Mouse (Mus musculus) cerebellum, adult (tissue): ENCODE data around the gene Gm9495.
"Not testable (repeated sequence)": the region's sequence is repeated elsewhere in the genome, so short reads cannot be mapped to it uniquely, and the experiment has no call there.

Source experiments
- ATAC-seq: cut with Nextera tagmentation; 2 replicates; pipeline ENCODE4 v1.9.2; 2017; ENCODE audit warnings: mild to moderate bottlenecking, moderate library complexity, mixed read lengths; ENCODE audit not compliant: insufficient number of reproducible peaks, low FRiP score, low TSS enrichment

Gm9495 gene

GRCm38 (mm10) chr8:69453465-69453864 is at the start of gene Gm9495:
Gm9495 (minus strand) TSS chr8:69453565.
- not testable (repeated sequence) for ATAC-seq

GRCm38 (mm10) chr8:69474946-69475345 is 21.6 kb upstream of the Gm9495 start:
- ATAC-seq: not testable (repeated sequence)

GRCm38 (mm10) chr8:69420018-69420417 is 33.3 kb downstream of the Gm9495 start:
- not testable (repeated sequence) for ATAC-seq

GRCm38 (mm10) chr8:69414326-69414725 is 39.0 kb downstream of the Gm9495 start:
- no peak for ATAC-seq

GRCm38 (mm10) chr8:69404768-69405167 is 48.6 kb downstream of the Gm9495 start:
- ATAC-seq: no peak

- no peak for ATAC-seq
These were observed 53.4 kb downstream of the Gm9495 start for GRCm38 (mm10) chr8:69399956-69400443.

- ATAC-seq: peak; percentile 12; the same call in 1 of the 2 replicates
These were observed 54.0 kb downstream of the Gm9495 start for GRCm38 (mm10) chr8:69399181-69399955.

- ATAC-seq: no peak
These were observed 57.2 kb downstream of the Gm9495 start for GRCm38 (mm10) chr8:69396196-69396595.

GRCm38 (mm10) chr8:69395050-69395789 is 58.1 kb downstream of the Gm9495 start:
- ATAC-seq: peak; percentile 98

GRCm38 (mm10) chr8:69384361-69384760 is 69.0 kb downstream of the Gm9495 start:
- no peak for ATAC-seq
